Mouse (Mus musculus) central nervous system, embryonic 11.5 days (tissue): ENCODE measurements around the gene Ogfod3. TPM values are rescaled to one million over a fixed set of nuclear protein-coding genes. Genes with fewer than 3 reads are reported as not detected.

Experiments used
- polyA plus RNA-seq: library from polyadenylated mRNA; depleted of rRNA; stranded (reverse); fragments of >200 nt; gene quantifications from 2 replicates; pipeline ENCODE4 v1.2.3, GENCODE M21; 2012; rRNA removed

Gene Ogfod3
- 9.9 and 10.5 TPM in 2 replicates for polyA plus RNA-seq

DNA sequence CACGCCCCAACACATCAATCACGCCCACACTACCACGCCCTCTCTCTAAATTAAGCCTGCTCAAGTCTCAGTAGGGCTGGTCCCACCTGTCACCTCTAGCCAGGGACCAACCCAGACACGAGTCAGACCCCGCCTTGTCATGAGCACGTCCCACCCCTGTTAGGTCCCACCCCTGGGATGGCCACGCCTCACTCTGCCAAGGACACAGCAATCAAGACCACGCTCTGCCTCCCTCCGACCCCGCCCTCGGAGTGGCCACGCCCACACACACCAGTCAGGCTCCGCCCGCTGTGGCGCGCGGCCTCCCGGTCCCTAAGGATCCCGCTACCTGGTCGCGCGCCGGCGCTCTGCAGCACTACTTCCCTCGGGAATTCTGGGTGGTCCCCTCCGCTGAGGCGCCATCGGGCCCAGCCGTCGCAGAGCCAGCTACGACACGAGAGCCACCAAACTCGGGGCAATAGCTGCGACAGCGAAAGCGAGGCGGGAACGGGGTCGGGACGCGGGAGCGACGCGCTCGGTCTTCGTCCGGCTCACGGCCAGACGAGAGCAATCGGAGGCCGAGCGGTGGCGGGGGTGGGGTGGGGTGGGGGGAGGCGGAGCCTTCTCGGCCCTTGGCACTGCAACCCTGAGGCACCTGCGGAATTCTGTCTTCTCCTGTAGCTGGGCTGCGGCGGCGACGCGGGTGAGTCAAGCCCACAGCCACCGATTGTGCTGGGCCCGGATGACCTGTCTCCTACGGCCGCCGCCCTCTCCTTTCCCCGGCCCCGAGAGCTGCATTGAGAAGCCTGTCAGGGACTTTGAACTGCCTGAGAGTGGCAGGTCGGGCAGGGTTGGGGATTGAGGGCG, at the start of gene Ogfod3, which contains the start of gene Hexdc:
Ogfod3 (minus strand) TSS at position 551 of the 846 bp plus-strand sequence.
Hexdc (plus strand) TSS at position 273 of the 846 bp plus-strand sequence.

DNA sequence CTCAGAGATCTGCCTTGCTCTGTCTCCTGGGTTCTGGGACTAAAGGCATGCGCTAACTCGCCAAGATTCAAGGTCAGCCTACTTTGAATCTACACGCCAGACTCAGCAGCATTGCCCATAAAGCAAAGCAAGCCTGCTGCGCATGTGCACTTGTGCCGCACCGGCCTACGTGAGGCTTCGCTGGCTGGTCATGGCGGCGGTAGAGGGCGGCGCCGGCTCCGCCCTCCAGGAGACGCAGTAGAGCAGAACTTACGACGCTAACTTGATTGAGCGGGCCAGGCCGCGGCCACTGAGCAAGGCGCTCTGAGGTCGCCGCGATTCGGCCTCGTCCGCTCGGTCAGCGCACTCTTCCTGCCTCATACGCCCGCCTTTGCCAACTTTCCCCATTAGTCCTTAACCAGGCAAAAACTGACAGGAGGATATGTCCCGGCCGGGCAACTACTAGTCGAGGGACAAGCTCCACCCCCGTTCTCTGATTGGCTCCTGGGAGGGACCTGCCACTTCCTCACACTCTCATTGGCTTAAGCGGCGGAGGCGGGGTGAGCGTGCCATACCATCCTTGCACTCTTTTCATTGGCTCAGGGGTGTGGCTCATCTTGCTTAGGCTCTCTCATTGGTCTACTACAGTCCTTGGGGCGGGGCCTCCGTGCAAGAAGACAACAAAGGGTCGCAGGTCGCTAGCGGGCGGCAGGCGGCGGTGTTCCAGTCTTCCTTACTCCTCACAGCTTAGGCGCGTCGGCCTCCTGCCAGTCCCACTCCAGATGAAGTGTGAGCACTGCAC, 32.2 kb upstream of the Ogfod3 start, which contains the start of gene Narf:
Narf (plus strand) TSS at position 690 of the 781 bp plus-strand sequence.

GRCm38 (mm10) chr11:121229018-121229439, 24.5 kb upstream of the Ogfod3 start, which contains the start of gene Cybc1:
TSS of gene Cybc1 (minus strand) at chr11:121229322.

GRCm38 (mm10) chr11:121159971-121160370, 44.5 kb downstream of the Ogfod3 start, which contains the start of gene Uts2r:
TSS of gene Uts2r (plus strand) at chr11:121160271.

DNA sequence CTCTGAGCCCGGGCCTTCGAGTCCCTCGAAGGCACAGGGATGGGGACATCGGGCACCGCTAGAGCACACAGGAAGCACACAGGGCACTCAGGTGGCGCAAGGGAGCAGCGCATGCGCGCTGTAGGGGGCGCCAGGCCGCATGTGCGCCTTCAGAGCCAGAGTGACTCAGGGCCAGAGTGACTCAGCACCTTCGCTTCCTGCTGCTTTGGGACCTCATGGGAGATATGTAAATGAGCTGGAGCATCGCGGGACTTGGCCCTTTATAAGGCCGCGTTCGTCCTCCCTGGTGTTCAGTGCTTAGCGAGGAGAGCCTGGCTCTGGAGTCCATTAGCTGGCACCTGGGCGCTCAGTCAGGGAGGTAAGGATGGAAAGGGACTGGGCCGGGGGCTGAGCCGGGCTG, 58.6 kb downstream of the Ogfod3 start, which contains the start of gene Tex19.1:
Tex19.1 (plus strand) TSS at position 279 of the 400 bp plus-strand sequence.

Other genes with a start within 250 kb of the Ogfod3 start
- gene Csnk1d, start 213.4 kb downstream of the Ogfod3 start, polyA plus RNA-seq = 140 and 150 TPM in 2 replicates
- 0.10 TPM in 1 of 2 replicates, not detected in the other for gene Cd7, start 165.3 kb downstream of the Ogfod3 start, polyA plus RNA-seq
- gene Sectm1b, start 141.1 kb downstream of the Ogfod3 start, polyA plus RNA-seq = 0.06 TPM in 1 of 2 replicates, not detected in the other
- gene Sectm1a, start 123.5 kb downstream of the Ogfod3 start, polyA plus RNA-seq = 0.05 TPM in 1 of 2 replicates, not detected in the other
- gene Tex19.2, start 86.0 kb downstream of the Ogfod3 start, polyA plus RNA-seq = 0.06 TPM in 1 of 2 replicates, not detected in the other
- 0.02 and 0.15 TPM in 2 replicates for gene Tex19.1, start 58.6 kb downstream of the Ogfod3 start, polyA plus RNA-seq
- 0.48 TPM in 1 of 2 replicates, not detected in the other for gene Uts2r, start 44.4 kb downstream of the Ogfod3 start, polyA plus RNA-seq
- 22.6 and 32.5 TPM in 2 replicates for gene Hexdc, start 278 bp downstream of the Ogfod3 start, polyA plus RNA-seq
- gene Cybc1, start 24.6 kb upstream of the Ogfod3 start, polyA plus RNA-seq = 31.4 and 43.7 TPM in 2 replicates
- 42.2 and 53.9 TPM in 2 replicates for gene Narf, start 32.5 kb upstream of the Ogfod3 start, polyA plus RNA-seq
- 32.7 and 53.7 TPM in 2 replicates for gene Foxk2, start 55.3 kb upstream of the Ogfod3 start, polyA plus RNA-seq
- 57.0 and 83.7 TPM in 2 replicates for gene Wdr45b, start 149.7 kb upstream of the Ogfod3 start, polyA plus RNA-seq
- 1.8 and 2.8 TPM in 2 replicates for gene Rab40b, start 183.5 kb upstream of the Ogfod3 start, polyA plus RNA-seq
- gene Fn3krp, start 216.7 kb upstream of the Ogfod3 start, polyA plus RNA-seq = 15.9 and 16.9 TPM in 2 replicates
- gene Fn3k, start 230.2 kb upstream of the Ogfod3 start, polyA plus RNA-seq = 1.9 and 3.4 TPM in 2 replicates
- gene Tbcd, start 247.2 kb upstream of the Ogfod3 start, polyA plus RNA-seq = 50.8 and 51.1 TPM in 2 replicates